23 mouse cellular contexts compared by ENCODE assay signal in the genomic region with DNA sequence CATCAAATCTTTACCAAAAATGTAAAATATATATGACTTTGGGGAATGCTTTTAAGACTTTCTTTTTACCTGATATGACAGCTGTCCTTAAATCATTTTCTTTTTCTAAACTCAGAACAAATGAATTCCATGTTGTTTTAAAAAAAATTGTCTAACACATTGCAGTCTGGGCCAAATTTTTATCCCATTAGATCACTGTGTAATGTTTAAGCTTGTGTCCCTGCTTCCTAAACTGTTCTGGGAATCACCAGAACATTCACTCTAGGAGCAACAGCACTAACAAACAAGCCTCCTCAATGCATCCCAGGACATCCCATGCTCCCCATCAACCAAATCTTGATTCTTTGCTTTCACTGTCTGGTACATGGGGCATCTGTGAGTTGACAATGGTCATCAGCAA.
DNase-seq lines count a peak whose midpoint lies in the region; ATAC-seq and TF ChIP-seq lines count a peak whose summit lies in the region.
"Had no signal": no experiment of that assay in that cellular context is flagged by ENCODE, and none has a peak within 500 bp of the region (broad histone marks: within the 10 kb centered on the region; RNA-seq: fewer than 3 reads in every experiment).

No protein-coding gene starts in this region.

- no peaks in the 10 kb centered on the region for H3K27me3 ChIP-seq in embryonic facial prominence, embryonic 14.5 days (replicated peaks; ENCODE audit: control insufficient read depth, insufficient read depth, low read length)
- H3K27me3 ChIP-seq in embryonic facial prominence, embryonic 10.5 days (replicated peaks; ENCODE audit: low read depth, poor library complexity, severe bottlenecking), result no peaks in the 10 kb centered on the region
- no peaks in the 10 kb centered on the region for H3K27me3 ChIP-seq in limb, embryonic 13.5 days
- H3K27me3 ChIP-seq in limb, embryonic 10.5 days (ENCODE audit: low read depth, poor library complexity, severe bottlenecking), result no peaks in the 10 kb centered on the region
- H3K27me3 ChIP-seq: embryonic facial prominence, embryonic 12.5 days; heart, embryonic 13.5 days; intestine, embryonic 15.5 days had no signal

- no peaks in the 10 kb centered on the region for H3K9me3 ChIP-seq in embryonic facial prominence, embryonic 14.5 days (ENCODE audit: control insufficient read depth, low read length)
- H3K9me3 ChIP-seq in embryonic facial prominence, embryonic 10.5 days, result no peaks in the 10 kb centered on the region
- H3K9me3 ChIP-seq in limb, embryonic 13.5 days, result no peaks in the 10 kb centered on the region
- no peaks in the 10 kb centered on the region for H3K9me3 ChIP-seq in limb, embryonic 10.5 days (replicated peaks)
- H3K9me3 ChIP-seq: embryonic facial prominence, embryonic 12.5 days; forebrain, embryonic 10.5 days; heart, embryonic 13.5 days; hindbrain, embryonic 10.5 days; intestine, embryonic 15.5 days had no signal

- DNase-seq in embryonic facial prominence, embryonic 14.5 days (ENCODE audit: low spot score), result peak; percentile 38
- DNase-seq in embryonic facial prominence, embryonic 10.5 days (ENCODE audit: low spot score), result no peak
- no peak for DNase-seq in limb, embryonic 10.5 days (ENCODE audit: low spot score)
- no peak for DNase-seq in right cerebral cortex, postnatal 4 days
- no peak for DNase-seq in layer of hippocampus, postnatal 25 days (ENCODE audit: extremely low spot score in 1 of 2, low spot score in 1 of 2)
- DNase-seq: adrenal gland, postnatal 10 days; cerebellum, adult 11 months; cerebellum, adult 8-10 months; cerebellum, postnatal 14 days; embryo, embryonic 11 days; gastrocnemius, adult 2 months; gastrocnemius, postnatal 25 days; heart, postnatal 14 days had no signal

- H3K4me1 ChIP-seq in embryonic facial prominence, embryonic 14.5 days (ENCODE audit: control insufficient read depth, insufficient read depth, low read length), result no peaks in the 10 kb centered on the region
- no peaks in the 10 kb centered on the region for H3K4me1 ChIP-seq in embryonic facial prominence, embryonic 10.5 days
- H3K4me1 ChIP-seq in limb, embryonic 13.5 days, result no peaks in the 10 kb centered on the region
- H3K4me1 ChIP-seq in limb, embryonic 10.5 days, result no peaks in the 10 kb centered on the region
- H3K4me1 ChIP-seq in embryonic fibroblast, embryonic 13.5 days (ENCODE audit: control insufficient read depth, insufficient read depth, low read length), result peaks cover 4% of the 10 kb centered on the region
- H3K4me1 ChIP-seq: embryonic facial prominence, embryonic 12.5 days; forebrain, embryonic 10.5 days; heart, embryonic 13.5 days; hindbrain, embryonic 10.5 days; intestine, embryonic 15.5 days had no signal

- no peaks in the 10 kb centered on the region for H3K36me3 ChIP-seq in embryonic facial prominence, embryonic 14.5 days (ENCODE audit: control insufficient read depth, insufficient read depth, low read length)
- no peaks in the 10 kb centered on the region for H3K36me3 ChIP-seq in embryonic facial prominence, embryonic 10.5 days (replicated peaks)
- H3K36me3 ChIP-seq in limb, embryonic 13.5 days, result no peaks in the 10 kb centered on the region
- H3K36me3 ChIP-seq in limb, embryonic 10.5 days, result no peaks in the 10 kb centered on the region
- H3K36me3 ChIP-seq: embryonic facial prominence, embryonic 12.5 days; forebrain, embryonic 10.5 days; heart, embryonic 13.5 days; hindbrain, embryonic 10.5 days; intestine, embryonic 15.5 days had no signal

- H3K4me2 ChIP-seq in embryonic facial prominence, embryonic 14.5 days (ENCODE audit: low read depth, low read length), result no peak overlapping the region
- H3K4me2 ChIP-seq in limb, embryonic 13.5 days (replicated peaks), result no peak overlapping the region
- H3K4me2 ChIP-seq: embryonic facial prominence, embryonic 12.5 days; heart, embryonic 13.5 days; hindbrain, embryonic 14.5 days; intestine, embryonic 15.5 days had no signal

- ATAC-seq in embryonic facial prominence, embryonic 14.5 days (ENCODE audit: low read depth), result no peak
- ATAC-seq in limb, embryonic 13.5 days (ENCODE audit: low FRiP score, low read depth), result 0 out of 2 replicates have a peak, but pooled peaks have one; percentile 24
- ATAC-seq: forebrain, embryonic 14.5 days; intestine, embryonic 15.5 days had no signal

- H3K9ac ChIP-seq in embryonic facial prominence, embryonic 14.5 days (ENCODE audit: low read depth, low read length), result no peak overlapping the region
- H3K9ac ChIP-seq in limb, embryonic 13.5 days, result no peak overlapping the region
- H3K9ac ChIP-seq: embryonic facial prominence, embryonic 12.5 days; heart, embryonic 13.5 days; hindbrain, embryonic 14.5 days; intestine, embryonic 15.5 days had no signal

- H3K27ac ChIP-seq in embryonic facial prominence, embryonic 14.5 days (replicated peaks; ENCODE audit: low read depth, low read length), result no peak overlapping the region
- H3K27ac ChIP-seq in embryonic facial prominence, embryonic 10.5 days (replicated peaks), result no peak overlapping the region
- no peak overlapping the region for H3K27ac ChIP-seq in limb, embryonic 13.5 days
- H3K27ac ChIP-seq in limb, embryonic 10.5 days, result no peak overlapping the region
- peak overlapping the region; percentile 100 for H3K27ac ChIP-seq in embryonic fibroblast, embryonic 13.5 days (ENCODE audit: insufficient read depth, low read length)
- H3K27ac ChIP-seq: embryonic facial prominence, embryonic 12.5 days; forebrain, embryonic 10.5 days; gastrocnemius, adult 2 months; heart, embryonic 13.5 days; hindbrain, embryonic 10.5 days; hindbrain, embryonic 14.5 days; intestine, embryonic 15.5 days had no signal

- no peak overlapping the region for H3K4me3 ChIP-seq in embryonic facial prominence, embryonic 14.5 days (ENCODE audit: low read depth, low read length)
- no peak overlapping the region for H3K4me3 ChIP-seq in embryonic facial prominence, embryonic 10.5 days
- no peak overlapping the region for H3K4me3 ChIP-seq in limb, embryonic 13.5 days
- H3K4me3 ChIP-seq in limb, embryonic 10.5 days, result no peak overlapping the region
- no peak overlapping the region for H3K4me3 ChIP-seq in embryonic fibroblast, embryonic 13.5 days (ENCODE audit: insufficient read depth, low read length)
- H3K4me3 ChIP-seq: embryonic facial prominence, embryonic 12.5 days; erythroblast, embryonic 14.5 days; forebrain, embryonic 10.5 days; gastrocnemius, adult 2 months; heart, embryonic 13.5 days; hindbrain, embryonic 10.5 days; intestine, embryonic 15.5 days had no signal

- TF ChIP-seq POLR2A in embryonic fibroblast, embryonic 13.5 days (IDR thresholded peaks at IDR 0.05; ENCODE audit: low read depth, low read length), result no peak

- no peak for TF ChIP-seq CTCF in embryonic fibroblast, embryonic 13.5 days (IDR thresholded peaks at IDR 0.05; ENCODE audit: borderline replicate concordance, insufficient read depth, low read length)
